Mouse (Mus musculus) limb, embryonic 11.5 days (tissue): Measurements from ENCODE around the gene Med25. TPM values are rescaled to one million over a fixed set of nuclear protein-coding genes. Genes with fewer than 3 reads are reported as not detected.
A peak's percentile ranks its signal among the peaks of the same experiment; 100 is the strongest.

Experiments used
- ATAC-seq: fragments of 200-750 bp; cut with Nextera tagmentation; 2 replicates; pipeline ENCODE4 v1.8.0; 2017; ENCODE audit warnings: low read depth; ENCODE audit not compliant: insufficient number of reproducible peaks, low FRiP score, low TSS enrichment
- DNase-seq: peaks from one replicate; pipeline ENCODE4 v3.0.0-alpha.2; 2015; ENCODE audit warnings: low spot score
- H3K27ac ChIP-seq: fragments of 300-500 bp; sonication (generic); replicated peaks from 2 replicates; pipeline ENCODE4 v1.5.1; 2014; ENCODE audit warnings: low read depth, mild to moderate bottlenecking, low read length
- H3K27me3 ChIP-seq: fragments of 300-500 bp; sonication (generic); 2 replicates; pipeline ENCODE4 v1.6.1; 2014; ENCODE audit warnings: mild to moderate bottlenecking, low read length, mixed read lengths; ENCODE audit not compliant: control insufficient read depth, insufficient read depth
- H3K36me3 ChIP-seq: fragments of 300-500 bp; sonication (generic); 2 replicates; pipeline ENCODE4 v1.6.1; 2014; ENCODE audit warnings: mild to moderate bottlenecking, low read length, moderate library complexity, mixed read lengths; ENCODE audit not compliant: control insufficient read depth, insufficient read depth
- H3K4me1 ChIP-seq: fragments of 300-500 bp; sonication (generic); 2 replicates; pipeline ENCODE4 v1.6.1; 2014; ENCODE audit warnings: low read length, mixed read lengths; ENCODE audit not compliant: control insufficient read depth, insufficient read depth
- H3K4me2 ChIP-seq: fragments of 300-500 bp; sonication (generic); 2 replicates; pipeline ENCODE4 v1.6.1; 2014; ENCODE audit warnings: low read depth, mild to moderate bottlenecking, moderate library complexity; ENCODE audit not compliant: severe bottlenecking
- H3K4me3 ChIP-seq: fragments of 300-500 bp; sonication (generic); 2 replicates; pipeline ENCODE4 v1.5.1; 2014; ENCODE audit warnings: low read depth, low read length
- H3K9ac ChIP-seq: fragments of 300-500 bp; sonication (generic); 2 replicates; pipeline ENCODE4 v1.6.1; 2014; ENCODE audit warnings: mild to moderate bottlenecking, low read length
- H3K9me3 ChIP-seq: fragments of 300-500 bp; sonication (generic); 2 replicates; pipeline ENCODE4 v1.6.1; 2016; ENCODE audit warnings: low read length; ENCODE audit not compliant: control insufficient read depth
- WGBS: fragments of 180-500 bp; shearing (Covaris S2); extraction: QIAGEN DNeasy Blood & Tissue Kit; methylation state at CpG from one replicate; pipeline ENCODE4 v1.1.7; 2014; 5-methylcytosine and 5-hydroxymethylcytosine counted together
- polyA plus RNA-seq: library from polyadenylated mRNA; unstranded; fragments of >200 nt; fragmentation: Nextera tagmentation; extraction: Ambion mirVana; gene quantifications from 2 replicates; pipeline ENCODE4 v1.2.1, GENCODE M21; 2014

The Med25 gene
- polyA plus RNA-seq, 1 experiment from 2014 or later: 80.5 TPM

DNA sequence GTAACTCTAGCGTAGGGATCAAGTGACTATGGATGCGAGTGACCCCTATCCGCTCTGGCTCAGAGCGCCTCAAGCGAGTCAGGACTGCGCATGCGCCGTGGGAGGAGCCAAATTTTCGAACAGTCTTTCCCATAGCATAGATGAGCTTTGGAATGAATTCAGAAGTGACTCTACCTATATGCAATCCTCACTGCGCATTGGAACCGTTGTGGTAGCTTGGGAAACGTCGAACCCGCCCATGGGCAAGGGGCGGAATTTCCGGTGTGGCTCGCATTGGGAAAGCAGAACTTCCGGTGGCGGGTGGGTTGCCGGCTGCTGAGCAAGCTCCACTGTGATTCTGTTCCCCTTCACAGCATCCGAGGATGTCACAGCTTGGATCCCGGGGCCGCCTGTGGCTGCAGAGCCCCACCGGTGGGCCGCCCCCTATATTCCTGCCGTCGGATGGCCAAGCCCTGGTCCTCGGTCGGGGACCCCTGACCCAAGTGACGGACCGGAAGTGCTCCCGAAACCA is 35.4 kb downstream of the Med25 start, which contains the start of gene Pnkp:
Pnkp (plus strand) TSS at position 98 of the 511 bp plus-strand sequence.
- Histone ChIP-seq H3K36me3 (peaks cover 11% of the 10 kb centered on the region; the same call in 1 of the 2 replicates), H3K9me3 (no peaks in the 10 kb centered on the region), H3K9ac (peak within 1 kb of the TSS; percentile 48), H3K4me2 (peak within 1 kb of the TSS; percentile 75), H3K4me3 (peak within 1 kb of the TSS; percentile 52), H3K27me3 (no peaks in the 10 kb centered on the region), H3K27ac (peak within 1 kb of the TSS; percentile 83), H3K4me1 (peaks cover 16% of the 10 kb centered on the region)
- ATAC-seq (peak; percentile 44; the same call in 1 of the 2 replicates), DNase-seq (peak; percentile 89)
- under 1% methylated on average over 32 of the region's 32 CpGs for WGBS

DNA sequence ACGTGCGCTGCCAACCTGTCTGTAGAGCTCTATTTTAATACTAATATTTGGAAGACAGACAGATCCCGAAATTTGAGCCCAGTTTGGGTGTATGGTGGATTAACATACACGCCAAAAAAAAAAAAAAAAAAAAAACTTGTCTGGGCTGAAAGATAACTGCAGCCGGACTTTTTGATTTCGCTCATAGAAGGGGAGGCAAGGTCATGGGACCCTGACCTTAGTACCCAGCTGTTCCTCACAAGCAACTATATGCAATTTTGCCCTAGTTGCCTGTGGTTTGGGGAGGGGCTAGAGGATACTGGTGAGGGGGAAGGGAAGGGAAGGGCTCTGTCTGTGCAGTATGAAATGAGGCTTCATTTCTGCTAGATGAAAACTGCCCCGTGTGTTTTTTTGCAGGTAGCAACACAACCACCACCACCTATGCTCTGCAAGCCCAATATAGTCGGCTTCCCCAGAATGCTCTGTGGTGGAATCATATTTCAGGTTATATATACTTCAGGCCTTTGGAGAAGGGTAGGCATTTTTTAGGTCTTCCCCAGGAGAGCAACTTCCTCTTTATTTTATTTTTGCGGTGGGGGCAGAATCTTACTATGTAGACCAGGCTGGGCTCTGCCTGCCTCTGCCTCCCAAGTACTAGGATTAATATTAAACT is 36.1 kb downstream of the Med25 start:
- Histone ChIP-seq H3K27me3 (no peaks in the 10 kb centered on the region), H3K4me1 (peaks cover 16% of the 10 kb centered on the region), H3K36me3 (peaks cover 8% of the 10 kb centered on the region; the same call in 1 of the 2 replicates), H3K9ac (no peak overlapping the region), H3K4me2 (peak overlapping the region; percentile 75), H3K9me3 (no peaks in the 10 kb centered on the region), H3K27ac (no peak overlapping the region), H3K4me3 (peak overlapping the region; percentile 52)
- 64% methylated on average over 9 of the region's 9 CpGs for WGBS
- ATAC-seq: no peak
- DNase-seq: no peak

DNA sequence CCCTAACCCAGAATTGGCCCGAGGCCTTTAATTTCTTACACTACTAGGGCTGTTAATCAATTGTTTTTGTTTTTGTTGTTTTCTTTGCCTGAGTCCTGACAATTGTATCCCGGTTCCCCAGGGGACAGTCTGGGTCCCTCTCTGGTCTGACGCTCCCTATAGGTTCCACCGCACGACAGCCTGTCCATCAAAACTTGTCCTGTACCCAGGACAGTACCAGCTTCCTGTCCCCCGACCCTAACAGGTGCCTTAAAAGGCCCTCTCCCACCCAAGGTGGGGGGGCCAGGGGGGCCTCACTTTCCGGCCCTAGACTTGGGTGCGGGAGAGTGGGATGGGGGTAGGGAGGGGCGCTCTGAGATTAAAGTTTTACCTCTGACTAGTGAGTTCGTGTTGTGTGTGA is 37.5 kb downstream of the Med25 start:
- H3K9me3 ChIP-seq: no peaks in the 10 kb centered on the region
- ATAC-seq (no peak), DNase-seq (no peak)
- H3K27ac ChIP-seq: peak overlapping the region; percentile 48; the same call in 1 of the 2 replicates
- H3K27me3 ChIP-seq: no peaks in the 10 kb centered on the region
- H3K36me3 ChIP-seq: peaks cover 5% of the 10 kb centered on the region; the same call in 1 of the 2 replicates
- peaks cover 21% of the 10 kb centered on the region for H3K4me1 ChIP-seq
- H3K4me2 ChIP-seq: peak overlapping the region; percentile 70
- no peak overlapping the region; the same call in 1 of the 2 replicates for H3K9ac ChIP-seq
- peak overlapping the region; percentile 39 for H3K4me3 ChIP-seq
- 46% methylated on average over 10 of the region's 10 CpGs for WGBS

DNA sequence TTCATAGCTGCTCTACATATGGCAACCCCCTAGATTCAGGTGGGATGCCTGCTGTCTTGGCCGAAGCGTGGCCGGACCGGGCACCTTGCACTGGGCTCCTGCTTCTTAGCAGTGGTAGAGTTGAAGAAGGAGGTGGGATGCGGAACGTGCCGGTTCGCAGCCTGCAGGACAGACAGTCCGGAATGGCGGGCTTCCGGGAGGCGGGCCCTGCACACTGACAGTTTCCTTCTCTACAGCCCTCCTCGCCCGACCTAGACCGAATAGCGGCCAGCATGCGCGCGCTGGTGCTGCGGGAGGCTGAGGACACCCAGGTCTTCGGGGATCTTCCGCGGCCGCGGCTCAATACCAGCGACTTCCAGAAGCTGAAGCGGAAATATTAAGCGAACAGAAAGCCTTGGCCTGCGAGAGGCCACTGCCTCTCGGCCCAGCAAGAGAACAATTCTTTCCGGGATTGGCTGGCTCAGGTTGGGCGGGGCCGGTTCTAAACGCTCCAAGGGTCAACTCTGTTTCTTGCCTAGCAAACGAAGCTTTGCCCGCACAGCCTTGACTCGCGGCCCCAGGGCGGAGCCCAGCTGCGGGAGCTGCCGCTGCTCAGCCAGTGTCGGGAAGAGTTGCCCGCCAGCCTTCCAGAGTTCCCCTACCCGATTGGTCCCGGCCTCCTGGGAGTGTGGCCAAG is 38.0 kb downstream of the Med25 start:
- ATAC-seq: 0 out of 2 replicates have a peak, but pooled peaks have one; percentile 15
- H3K4me1 ChIP-seq: peaks cover 21% of the 10 kb centered on the region
- peak overlapping the region; percentile 39 for H3K4me3 ChIP-seq
- no peaks in the 10 kb centered on the region for H3K27me3 ChIP-seq
- peak overlapping the region; percentile 56 for H3K9ac ChIP-seq
- H3K9me3 ChIP-seq: no peaks in the 10 kb centered on the region
- 2% methylated on average over 45 of the region's 45 CpGs for WGBS
- H3K36me3 ChIP-seq: peaks cover 5% of the 10 kb centered on the region; the same call in 1 of the 2 replicates
- peak overlapping the region; percentile 70 for H3K4me2 ChIP-seq
- DNase-seq: peak; percentile 81
- peak overlapping the region; percentile 48 for H3K27ac ChIP-seq

DNA sequence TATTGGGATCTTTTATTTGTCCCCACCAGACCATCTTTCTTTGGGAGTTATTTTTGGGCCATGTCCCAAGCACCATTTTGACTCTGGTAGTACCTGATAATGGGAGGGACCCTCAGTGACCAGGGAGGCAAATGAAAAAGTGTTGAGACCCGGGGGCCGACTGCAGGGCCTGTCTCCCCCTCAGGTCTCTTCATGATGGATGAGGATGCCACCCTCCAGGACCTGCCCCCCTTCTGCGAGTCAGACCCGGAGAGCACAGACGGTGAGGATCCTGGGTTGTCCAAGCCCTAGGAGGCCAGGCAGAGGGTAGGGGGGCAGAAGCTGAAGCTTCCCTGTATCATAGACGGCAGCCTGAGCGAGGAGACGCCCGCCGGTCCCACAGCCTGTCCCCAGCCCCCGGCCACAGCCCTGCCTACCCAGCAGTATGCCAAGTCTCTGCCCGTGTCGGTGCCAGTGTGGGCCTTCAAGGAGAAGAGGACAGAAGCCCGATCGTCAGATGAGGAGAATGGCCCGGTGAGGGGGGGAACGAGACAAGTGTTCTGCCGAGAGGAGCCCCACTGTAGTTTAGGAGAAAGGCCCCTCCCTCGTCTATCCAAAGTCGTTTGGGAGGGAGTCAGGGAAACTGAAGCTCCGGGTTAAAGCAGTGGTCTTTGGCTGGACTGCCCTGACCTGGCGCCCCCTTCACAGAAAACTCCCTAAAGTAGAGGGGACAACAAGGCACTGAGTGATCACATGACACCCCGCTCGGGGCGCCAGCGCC is 38.7 kb downstream of the Med25 start:
- Histone ChIP-seq H3K4me1 (peaks cover 21% of the 10 kb centered on the region), H3K9me3 (no peaks in the 10 kb centered on the region), H3K36me3 (peaks cover 5% of the 10 kb centered on the region; the same call in 1 of the 2 replicates), H3K27me3 (no peaks in the 10 kb centered on the region), H3K4me2 (peak overlapping the region; percentile 70), H3K9ac (peak overlapping the region; percentile 56), H3K4me3 (peak overlapping the region; percentile 39), H3K27ac (peak overlapping the region; percentile 48)
- DNase-seq: no peak
- no peak for ATAC-seq
- WGBS: 34% methylated on average over 26 of the region's 26 CpGs

DNA sequence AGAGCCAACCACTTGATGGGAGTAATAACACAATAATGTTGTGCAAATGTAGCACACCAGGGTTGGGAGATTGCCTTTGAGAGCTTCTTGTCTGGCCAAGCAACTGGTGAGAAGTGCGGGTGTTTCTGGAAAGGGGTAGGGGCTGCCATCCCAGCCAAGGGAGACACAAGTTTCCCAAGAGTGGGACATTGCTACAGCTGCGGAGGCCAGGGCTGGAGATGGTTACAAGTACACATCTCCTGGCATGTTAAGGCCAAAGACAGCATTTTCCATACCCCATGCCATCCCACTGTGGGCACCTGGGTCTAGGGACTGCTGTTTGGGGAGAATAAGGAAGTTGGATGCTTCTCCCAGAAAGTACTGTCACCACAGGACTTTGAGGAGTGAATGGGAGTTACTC is 39.4 kb downstream of the Med25 start:
- Histone ChIP-seq H3K9ac (no peak overlapping the region), H3K27me3 (no peaks in the 10 kb centered on the region), H3K36me3 (peaks cover 5% of the 10 kb centered on the region; the same call in 1 of the 2 replicates), H3K4me1 (peaks cover 21% of the 10 kb centered on the region), H3K4me3 (no peak overlapping the region), H3K9me3 (no peaks in the 10 kb centered on the region), H3K27ac (no peak overlapping the region), H3K4me2 (no peak overlapping the region)
- WGBS: 98% methylated on average over 2 of the region's 2 CpGs
- DNase-seq (no peak), ATAC-seq (no peak)

DNA sequence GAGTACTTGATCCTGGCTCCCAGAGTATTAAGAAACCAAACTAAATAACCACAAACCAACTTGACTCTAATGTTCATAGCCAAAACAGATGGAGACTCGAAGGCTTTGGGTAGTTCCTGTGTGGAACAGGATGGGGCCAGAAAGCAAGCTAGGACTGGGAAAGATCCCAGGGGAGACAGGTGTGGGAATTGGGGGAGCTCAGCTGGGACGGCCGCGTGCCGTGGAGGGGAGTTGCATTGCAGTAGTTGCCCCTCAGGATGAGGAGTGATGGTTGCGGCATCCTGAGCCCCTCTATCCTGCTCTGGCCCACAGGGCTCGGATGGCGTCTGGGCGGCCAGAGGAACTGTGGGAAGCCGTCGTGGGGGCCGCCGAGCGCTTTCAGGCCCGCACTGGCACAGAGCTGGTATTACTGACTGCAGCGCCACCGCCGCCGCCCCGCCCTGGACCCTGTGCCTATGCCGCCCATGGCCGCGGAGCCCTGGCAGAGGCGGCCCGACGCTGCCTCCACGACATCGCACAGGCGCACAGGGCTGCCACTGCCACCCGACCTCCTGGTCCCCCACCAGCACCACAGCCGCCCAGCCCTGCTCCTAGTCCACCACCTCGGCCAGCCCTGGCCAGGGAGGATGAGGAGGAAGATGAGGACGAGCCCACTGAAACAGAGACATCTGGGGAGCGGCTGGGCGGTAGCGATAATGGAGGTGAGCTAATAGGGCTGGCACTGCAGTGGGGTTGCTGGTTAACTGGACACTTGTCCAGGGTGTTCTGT is 40.1 kb downstream of the Med25 start:
- 89% methylated on average over 36 of the region's 36 CpGs for WGBS
- H3K4me1 ChIP-seq: peaks cover 22% of the 10 kb centered on the region
- no peak for DNase-seq

More for the DNA sequence above, 40.1 kb downstream of the Med25 start:
- Histone ChIP-seq H3K27me3 (no peaks in the 10 kb centered on the region), H3K4me2 (no peak overlapping the region), H3K4me3 (no peak overlapping the region), H3K36me3 (peaks cover 5% of the 10 kb centered on the region; the same call in 1 of the 2 replicates), H3K9ac (no peak overlapping the region), H3K9me3 (no peaks in the 10 kb centered on the region), H3K27ac (no peak overlapping the region)
- ATAC-seq: no peak
